Mouse (Mus musculus) ES-E14 (cell line): ENCODE results near the gene Fam219b.

Experiments used
- CHD2 ChIP-seq: IDR thresholded peaks from 2 replicates; pipeline ENCODE4 v1.6.1; 2014; ENCODE audit warnings: mild to moderate bottlenecking, low read depth, low read length, inconsistent platforms
- MAFK ChIP-seq: IDR thresholded peaks from 2 replicates; pipeline ENCODE4 v1.6.1; 2014; ENCODE audit warnings: mild to moderate bottlenecking, low read depth, low read length, inconsistent platforms; ENCODE audit not compliant: insufficient read depth
- ZNF384 ChIP-seq: IDR thresholded peaks from 2 replicates; pipeline ENCODE4 v1.6.1; 2012; ENCODE audit warnings: low read depth, low read length, inconsistent platforms

DNA sequence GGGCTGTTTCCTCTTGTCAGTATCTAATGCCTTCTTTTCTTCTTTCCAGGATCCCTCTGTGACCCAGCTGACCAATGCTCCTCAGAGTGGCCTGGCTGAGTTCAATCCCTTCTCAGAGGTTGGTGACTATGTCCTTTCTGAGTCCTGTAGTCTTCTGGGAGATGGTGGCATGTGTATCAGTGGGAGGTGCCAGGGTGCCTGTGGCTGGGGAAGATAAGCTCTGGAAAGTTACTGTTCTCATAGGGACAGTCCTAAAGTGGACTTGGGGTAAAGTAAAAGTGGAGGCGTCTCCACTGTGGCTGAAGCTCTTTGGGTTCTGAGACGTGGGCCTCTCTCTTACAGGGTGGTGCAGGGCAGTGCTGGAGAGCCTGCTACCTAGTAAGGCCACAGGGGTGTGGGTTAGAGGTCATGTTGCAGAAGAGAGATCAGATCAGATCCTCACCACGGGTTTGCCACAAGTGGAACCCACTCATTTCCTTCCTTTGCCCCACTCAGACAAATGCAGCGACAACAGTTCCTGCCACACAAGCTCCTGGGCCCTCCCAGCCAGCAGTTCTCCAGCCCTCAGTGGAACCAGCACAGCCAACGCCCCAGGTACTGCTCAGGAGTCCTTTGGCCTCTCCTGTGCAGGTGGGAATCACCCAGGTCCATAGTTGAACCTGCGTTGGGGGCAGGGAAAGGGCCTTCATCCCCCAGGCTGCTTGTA is 40.0 kb downstream of the Fam219b start:
- TF ChIP-seq CHD2, result no peak
- no peak for TF ChIP-seq ZNF384
- TF ChIP-seq MAFK, result no peak
